Mouse (Mus musculus): ENCODE data around the gene Wdr83os. TPM values are rescaled to one million over a fixed set of nuclear protein-coding genes. Genes with fewer than 3 reads are reported as not detected.
A peak's percentile ranks its signal among the peaks of the same experiment; 100 is the strongest.

Wdr83os gene
- polyA plus RNA-seq (2014; fragmentation: Nextera tagmentation; extraction: Ambion mirVana) = 117 and 119 TPM in 2 replicates

GRCm38 (mm10) chr8:85080532-85081215 lies at the start of gene Wdr83os:
Gene Wdr83os, plus strand, starts transcription at chr8:85080740.
- Histone ChIP-seq H3K9ac (ENCODE audit: low read length) (peak within 1 kb of the TSS; percentile 86), H3K9me3 (ENCODE audit: control insufficient read depth, low read length) (no peaks in the 10 kb centered on the region), H3K4me1 (ENCODE audit: control insufficient read depth, insufficient read depth, low read length) (peaks cover 18% of the 10 kb centered on the region; the same call in 1 of the 2 replicates), H3K36me3 (ENCODE audit: control insufficient read depth, insufficient read depth, low read length) (peaks cover under 1% of the 10 kb centered on the region), H3K4me3 (ENCODE audit: low read depth, low read length) (peak within 1 kb of the TSS; percentile 90), H3K4me2 (ENCODE audit: low read depth) (peak within 1 kb of the TSS; percentile 67), H3K27ac (ENCODE audit: low read depth, low read length) (no peak within 1 kb of the TSS), H3K27me3 (ENCODE audit: control insufficient read depth, insufficient read depth, low read length) (no peaks in the 10 kb centered on the region)
- peak; percentile 72 for DNase-seq (ENCODE audit: low spot score)
- ATAC-seq (ENCODE audit: insufficient read depth, low FRiP score, low TSS enrichment) = peak; percentile 33; the same call in 1 of the 2 replicates
- WGBS = 0% methylated on average over 30 of the region's 30 CpGs

DNA sequence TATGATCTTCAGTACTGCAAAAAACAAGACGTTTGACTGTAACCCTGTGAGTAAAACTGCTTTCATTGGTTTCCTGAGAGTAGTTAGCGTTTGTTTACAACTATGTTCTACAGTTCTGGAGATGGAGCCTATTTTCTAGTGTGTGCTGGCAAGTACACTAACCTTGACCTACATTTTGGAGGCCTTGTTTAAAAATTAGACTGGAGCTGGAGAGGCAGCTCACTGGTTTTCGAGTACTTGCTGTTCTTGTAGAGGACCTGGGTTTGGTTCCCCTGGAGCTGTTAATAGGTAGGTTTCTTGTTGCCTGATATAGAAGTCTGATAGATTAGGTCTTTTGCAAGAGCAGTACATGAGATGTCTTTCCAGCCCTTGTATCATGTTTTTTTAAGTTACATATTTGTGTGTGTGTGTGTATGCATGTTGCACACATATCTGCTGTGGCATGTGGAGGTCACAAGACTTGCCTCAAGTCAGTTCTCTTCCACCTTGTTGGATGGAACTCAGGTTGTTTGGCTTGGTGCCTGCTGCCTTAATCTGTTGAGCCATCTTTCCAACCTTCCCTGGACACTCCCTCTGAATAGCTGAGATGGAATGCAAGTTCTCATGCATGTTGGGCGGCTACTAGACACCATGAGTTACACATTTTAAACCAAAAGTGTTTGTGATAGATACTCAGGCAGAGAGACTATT lies 47.8 kb upstream of the Wdr83os start:
- ATAC-seq (ENCODE audit: insufficient read depth, low FRiP score, low TSS enrichment) (no peak), DNase-seq (ENCODE audit: low spot score) (no peak)
- H3K27me3 ChIP-seq (ENCODE audit: control insufficient read depth, insufficient read depth, low read length) = no peaks in the 10 kb centered on the region
- no peak overlapping the region for H3K27ac ChIP-seq (ENCODE audit: low read depth, low read length)
- peaks cover 16% of the 10 kb centered on the region for H3K36me3 ChIP-seq (ENCODE audit: control insufficient read depth, insufficient read depth, low read length)
- peaks cover 19% of the 10 kb centered on the region for H3K4me1 ChIP-seq (ENCODE audit: control insufficient read depth, insufficient read depth, low read length)
- WGBS = 82% methylated on average over 4 of the region's 4 CpGs
- H3K9ac ChIP-seq (ENCODE audit: low read length) = no peak overlapping the region
- no peaks in the 10 kb centered on the region for H3K9me3 ChIP-seq (ENCODE audit: control insufficient read depth, low read length)
- no peak overlapping the region for H3K4me2 ChIP-seq (ENCODE audit: low read depth)
- H3K4me3 ChIP-seq (ENCODE audit: low read depth, low read length) = no peak overlapping the region

DNA sequence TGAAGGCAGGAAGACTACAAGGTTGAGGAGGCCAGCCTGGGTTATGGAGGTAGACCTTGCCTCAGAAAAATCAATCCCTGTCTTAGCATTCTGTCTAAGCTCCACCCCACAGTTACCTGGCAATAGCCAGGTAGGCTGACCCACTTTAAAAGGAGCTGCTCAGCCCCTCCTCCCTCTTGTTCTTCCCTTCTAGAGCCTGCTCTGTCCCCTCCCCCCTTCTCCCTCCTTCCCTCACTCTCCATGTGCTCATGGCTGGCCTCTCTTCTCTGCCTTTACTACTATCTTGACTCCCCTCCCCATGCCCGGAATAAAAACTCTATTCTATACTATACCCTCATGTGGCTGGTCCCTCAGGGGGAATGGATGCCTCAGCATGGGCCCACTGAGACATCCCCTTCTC lies 46.7 kb upstream of the Wdr83os start:
- peaks cover 15% of the 10 kb centered on the region for H3K4me1 ChIP-seq (ENCODE audit: control insufficient read depth, insufficient read depth, low read length)
- peaks cover 16% of the 10 kb centered on the region for H3K36me3 ChIP-seq (ENCODE audit: control insufficient read depth, insufficient read depth, low read length)
- H3K27ac ChIP-seq (ENCODE audit: low read depth, low read length) = no peak overlapping the region
- H3K4me2 ChIP-seq (ENCODE audit: low read depth) = no peak overlapping the region
- no peaks in the 10 kb centered on the region for H3K27me3 ChIP-seq (ENCODE audit: control insufficient read depth, insufficient read depth, low read length)
- no peak overlapping the region for H3K9ac ChIP-seq (ENCODE audit: low read length)
- DNase-seq (ENCODE audit: low spot score) = no peak
- no peaks in the 10 kb centered on the region for H3K9me3 ChIP-seq (ENCODE audit: control insufficient read depth, low read length)
- no peak overlapping the region for H3K4me3 ChIP-seq (ENCODE audit: low read depth, low read length)
- WGBS = 45% methylated on average over 1 of the region's 1 CpGs
- ATAC-seq (ENCODE audit: insufficient read depth, low FRiP score, low TSS enrichment) = no peak

DNA sequence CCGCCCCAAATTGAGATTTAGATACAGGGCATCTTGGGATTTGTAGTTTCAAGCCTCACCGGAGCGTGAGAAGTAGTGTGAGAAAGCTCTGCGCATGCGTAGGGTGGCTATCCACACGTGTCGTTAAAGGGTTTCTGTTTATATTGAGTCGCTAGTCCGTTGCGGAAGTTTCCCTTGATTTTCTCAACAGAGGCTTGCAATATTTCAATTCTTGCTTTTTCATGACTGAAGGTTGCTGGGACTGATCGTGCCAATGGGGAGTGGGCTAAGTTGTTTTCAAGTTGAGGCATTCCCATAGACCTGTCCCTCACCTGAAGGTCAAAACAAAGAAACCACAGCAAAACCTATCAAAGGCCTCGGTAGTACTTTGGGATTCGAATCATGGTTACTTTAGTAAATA lies 45.8 kb upstream of the Wdr83os start:
- no peaks in the 10 kb centered on the region for H3K9me3 ChIP-seq (ENCODE audit: control insufficient read depth, low read length)
- H3K36me3 ChIP-seq (ENCODE audit: control insufficient read depth, insufficient read depth, low read length) = peaks cover 9% of the 10 kb centered on the region
- peak overlapping the region; percentile 79; the same call in 1 of the 2 replicates for H3K4me3 ChIP-seq (ENCODE audit: low read depth, low read length)
- H3K9ac ChIP-seq (ENCODE audit: low read length) = no peak overlapping the region
- no peak for ATAC-seq (ENCODE audit: insufficient read depth, low FRiP score, low TSS enrichment)
- H3K27ac ChIP-seq (ENCODE audit: low read depth, low read length) = no peak overlapping the region
- H3K4me1 ChIP-seq (ENCODE audit: control insufficient read depth, insufficient read depth, low read length) = peaks cover 12% of the 10 kb centered on the region; the same call in 1 of the 2 replicates
- 8% methylated on average over 12 of the region's 13 CpGs for WGBS
- peak overlapping the region; percentile 98 for H3K4me2 ChIP-seq (ENCODE audit: low read depth)
- DNase-seq (ENCODE audit: low spot score) = peak; percentile 68
- no peaks in the 10 kb centered on the region for H3K27me3 ChIP-seq (ENCODE audit: control insufficient read depth, insufficient read depth, low read length)

GRCm38 (mm10) chr8:85035165-85035727 lies 45.3 kb upstream of the Wdr83os start:
- Histone ChIP-seq H3K9ac (ENCODE audit: low read length) (peak overlapping the region; percentile 69), H3K27ac (ENCODE audit: low read depth, low read length) (no peak overlapping the region), H3K4me2 (ENCODE audit: low read depth) (peak overlapping the region; percentile 98), H3K4me3 (ENCODE audit: low read depth, low read length) (peak overlapping the region; percentile 79), H3K27me3 (ENCODE audit: control insufficient read depth, insufficient read depth, low read length) (no peaks in the 10 kb centered on the region), H3K9me3 (ENCODE audit: control insufficient read depth, low read length) (no peaks in the 10 kb centered on the region), H3K36me3 (ENCODE audit: control insufficient read depth, insufficient read depth, low read length) (peaks cover 11% of the 10 kb centered on the region), H3K4me1 (ENCODE audit: control insufficient read depth, insufficient read depth, low read length) (peaks cover 14% of the 10 kb centered on the region; the same call in 1 of the 2 replicates)
- WGBS = 8% methylated on average over 12 of the region's 12 CpGs
- DNase-seq (ENCODE audit: low spot score) (no peak), ATAC-seq (ENCODE audit: insufficient read depth, low FRiP score, low TSS enrichment) (no peak)

DNA sequence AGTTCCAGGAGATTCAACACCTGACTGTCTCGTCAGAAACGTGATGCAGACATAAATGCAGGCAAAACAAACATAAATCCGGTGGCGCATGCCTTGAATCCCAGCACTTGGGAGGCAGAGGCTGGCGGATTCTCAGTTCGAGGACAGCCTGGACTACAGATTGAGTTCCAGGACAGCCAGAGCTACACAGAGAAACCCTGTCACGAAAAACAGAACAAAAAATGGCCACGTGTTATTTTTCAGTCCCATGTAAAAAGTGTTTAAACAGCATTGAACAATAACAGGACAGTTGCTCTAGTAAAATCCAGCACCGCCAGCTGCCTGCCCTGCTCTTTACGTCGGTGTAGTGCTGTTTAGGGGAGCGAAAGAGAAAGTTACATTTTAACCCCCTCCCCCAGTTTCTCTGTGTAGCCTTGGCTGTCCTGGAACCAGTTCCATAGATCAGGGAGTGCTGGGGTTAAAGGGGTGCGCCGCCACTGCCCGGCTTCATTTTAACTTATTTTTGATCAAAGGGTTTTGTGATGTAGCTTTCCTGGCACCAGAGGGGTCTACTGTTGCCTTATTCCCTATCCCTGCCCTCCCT lies 44.7 kb upstream of the Wdr83os start:
- H3K36me3 ChIP-seq (ENCODE audit: control insufficient read depth, insufficient read depth, low read length) = peaks cover 12% of the 10 kb centered on the region
- H3K4me2 ChIP-seq (ENCODE audit: low read depth) = peak overlapping the region; percentile 98
- H3K27me3 ChIP-seq (ENCODE audit: control insufficient read depth, insufficient read depth, low read length) = no peaks in the 10 kb centered on the region
- WGBS = under 1% methylated on average over 15 of the region's 15 CpGs
- peaks cover 14% of the 10 kb centered on the region; the same call in 1 of the 2 replicates for H3K4me1 ChIP-seq (ENCODE audit: control insufficient read depth, insufficient read depth, low read length)
- H3K27ac ChIP-seq (ENCODE audit: low read depth, low read length) = peak overlapping the region; percentile 98
- peak overlapping the region; percentile 69 for H3K9ac ChIP-seq (ENCODE audit: low read length)
- peak overlapping the region; percentile 79 for H3K4me3 ChIP-seq (ENCODE audit: low read depth, low read length)
- DNase-seq (ENCODE audit: low spot score) = no peak
- 0 out of 2 replicates have a peak, but pooled peaks have one; percentile 0 for ATAC-seq (ENCODE audit: insufficient read depth, low FRiP score, low TSS enrichment)
- H3K9me3 ChIP-seq (ENCODE audit: control insufficient read depth, low read length) = no peaks in the 10 kb centered on the region

DNA sequence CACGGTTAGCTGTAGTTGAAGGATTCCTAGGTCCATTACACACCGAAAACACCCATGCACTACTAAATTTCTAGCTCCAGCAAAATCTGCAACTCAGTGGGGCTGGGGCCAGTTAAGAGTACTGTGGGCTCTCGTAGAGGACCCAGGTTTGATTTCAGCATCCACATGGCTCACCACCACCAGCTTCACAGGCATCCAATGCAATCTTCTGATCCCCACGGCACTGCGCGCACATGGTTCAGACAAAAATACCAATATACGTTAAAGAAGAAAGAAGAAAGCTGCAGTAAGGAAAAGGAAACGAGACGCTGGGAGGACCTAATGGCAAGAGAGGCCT lies 44.2 kb upstream of the Wdr83os start:
- no peaks in the 10 kb centered on the region for H3K9me3 ChIP-seq (ENCODE audit: control insufficient read depth, low read length)
- H3K4me1 ChIP-seq (ENCODE audit: control insufficient read depth, insufficient read depth, low read length) = peaks cover 14% of the 10 kb centered on the region; the same call in 1 of the 2 replicates
- 0% methylated on average over 9 of the region's 9 CpGs for WGBS
- H3K4me2 ChIP-seq (ENCODE audit: low read depth) = peak overlapping the region; percentile 98
- H3K4me3 ChIP-seq (ENCODE audit: low read depth, low read length) = peak overlapping the region; percentile 79
- peaks cover 14% of the 10 kb centered on the region for H3K36me3 ChIP-seq (ENCODE audit: control insufficient read depth, insufficient read depth, low read length)
- H3K9ac ChIP-seq (ENCODE audit: low read length) = peak overlapping the region; percentile 69
- H3K27ac ChIP-seq (ENCODE audit: low read depth, low read length) = peak overlapping the region; percentile 98
- ATAC-seq (ENCODE audit: insufficient read depth, low FRiP score, low TSS enrichment) (peak; percentile 40), DNase-seq (ENCODE audit: low spot score) (no peak)
- no peaks in the 10 kb centered on the region for H3K27me3 ChIP-seq (ENCODE audit: control insufficient read depth, insufficient read depth, low read length)

GRCm38 (mm10) chr8:85036718-85037365 lies 43.7 kb upstream of the Wdr83os start, which contains the start of gene Tnpo2:
Gene Tnpo2, plus strand, starts transcription at chr8:85036915.
- H3K9me3 ChIP-seq (ENCODE audit: control insufficient read depth, low read length) = no peaks in the 10 kb centered on the region
- H3K4me2 ChIP-seq (ENCODE audit: low read depth) = peak within 1 kb of the TSS; percentile 98
- H3K36me3 ChIP-seq (ENCODE audit: control insufficient read depth, insufficient read depth, low read length) = peaks cover 14% of the 10 kb centered on the region
- under 1% methylated on average over 59 of the region's 59 CpGs for WGBS
- H3K4me3 ChIP-seq (ENCODE audit: low read depth, low read length) = peak within 1 kb of the TSS; percentile 79
- ATAC-seq (ENCODE audit: insufficient read depth, low FRiP score, low TSS enrichment) (peak; percentile 93), DNase-seq (ENCODE audit: low spot score) (peak; percentile 89)
- H3K27me3 ChIP-seq (ENCODE audit: control insufficient read depth, insufficient read depth, low read length) = no peaks in the 10 kb centered on the region
- peak within 1 kb of the TSS; percentile 98 for H3K27ac ChIP-seq (ENCODE audit: low read depth, low read length)
- peak within 1 kb of the TSS; percentile 93 for H3K9ac ChIP-seq (ENCODE audit: low read length)
- H3K4me1 ChIP-seq (ENCODE audit: control insufficient read depth, insufficient read depth, low read length) = peaks cover 14% of the 10 kb centered on the region; the same call in 1 of the 2 replicates

Data from neural tube, embryonic 11.5 days (tissue).